Mouse (Mus musculus): ENCODE data around the gene Sirt3.

DNA sequence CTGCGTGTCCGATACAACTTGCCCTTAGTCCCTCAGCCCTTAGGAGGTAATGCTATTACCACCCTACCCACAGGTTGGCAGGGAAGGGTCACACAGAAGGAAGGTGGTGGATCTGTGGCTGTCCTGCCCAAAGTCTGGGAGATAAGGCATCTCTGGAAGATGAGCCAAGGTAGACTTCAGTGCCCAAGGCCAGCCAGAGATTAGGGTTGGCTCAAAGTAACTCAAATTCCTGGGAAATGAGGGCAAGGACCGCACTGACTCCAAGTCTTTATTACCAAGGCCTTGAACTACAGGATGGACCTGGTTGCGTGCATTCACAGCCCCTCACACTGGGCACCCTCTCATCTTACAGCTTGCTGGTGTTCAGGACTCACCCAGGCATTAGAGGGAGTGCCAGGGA is 30.2 kb downstream of the Sirt3 start:
- no peak for TF ChIP-seq POLR2A (IDR thresholded peaks at IDR 0.05; ENCODE audit: extremely low read depth, insufficient read depth, low read length)
- TF ChIP-seq CTCF (IDR thresholded peaks at IDR 0.05; ENCODE audit: low read depth, low read length): no peak
